Mouse (Mus musculus) liver, embryonic 14.5 days (tissue): Measurements from ENCODE around the gene Ormdl3.

Experiments
- CTCF ChIP-seq: IDR thresholded peaks from 2 replicates; pipeline ENCODE4 v1.5.1; 2016; ENCODE audit warnings: antibody characterized with exemption, low read depth, control low read depth
- EP300 ChIP-seq: IDR thresholded peaks from 2 replicates; pipeline ENCODE4 v1.6.1; 2016; ENCODE audit warnings: antibody characterized with exemption, low read depth

GRCm38 (mm10) chr11:98581286-98582029 is 5.7 kb downstream of the Ormdl3 start:
- TF ChIP-seq CTCF (no peak), EP300 (no peak)
